In the genomic region with DNA sequence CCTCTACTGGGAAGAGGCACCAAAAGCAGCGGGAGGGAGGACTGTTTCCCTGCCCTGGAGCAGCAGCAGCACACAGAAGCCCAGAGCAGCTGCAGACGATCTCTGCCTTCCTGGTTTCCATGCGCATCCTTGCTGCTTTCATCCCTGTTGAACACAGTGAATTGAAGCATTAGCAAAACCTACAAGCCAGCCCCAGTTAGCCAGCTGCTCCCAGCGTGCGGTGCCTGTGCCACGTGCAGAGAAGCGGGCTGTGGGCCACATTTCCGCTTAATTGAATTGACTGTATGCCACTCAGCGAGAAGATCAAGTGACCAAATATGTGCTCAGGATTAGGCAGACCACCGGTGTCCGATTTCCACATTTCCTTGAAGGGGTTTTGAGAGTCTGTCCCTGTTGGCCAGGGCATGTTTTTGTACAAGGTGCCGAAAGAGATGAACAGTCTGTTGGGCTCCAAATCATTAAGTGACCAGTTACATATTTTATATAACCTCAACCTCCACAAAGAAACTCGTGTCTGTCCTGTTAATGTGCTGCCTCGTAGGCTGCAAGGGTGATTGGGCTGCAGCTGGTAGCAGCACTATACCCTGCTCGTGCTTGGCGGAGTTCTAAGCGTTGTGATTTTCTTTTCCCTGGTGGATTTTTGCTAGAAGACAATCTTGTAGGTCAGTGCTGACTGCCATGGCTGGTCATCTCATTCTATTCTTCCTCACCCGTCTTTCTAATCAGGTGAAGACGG, we compare ENCODE assay signal across 9 mouse cellular contexts.
DNase-seq lines count a peak whose midpoint lies in the region; ATAC-seq and TF ChIP-seq lines count a peak whose summit lies in the region.
"Had no signal": no experiment of that assay in that cellular context is flagged by ENCODE, and none has a peak within 500 bp of the region (broad histone marks: within the 10 kb centered on the region; RNA-seq: fewer than 3 reads in every experiment).

No protein-coding gene starts in this region.

- no peak overlapping the region for H3K4me2 ChIP-seq in forebrain, postnatal 0 days (ENCODE audit: low read depth)
- no peak overlapping the region for H3K4me2 ChIP-seq in midbrain, postnatal 0 days (ENCODE audit: low read depth, low read length, poor library complexity, severe bottlenecking)

- 36% methylated on average over 19 of the region's 19 CpGs for WGBS in forebrain, postnatal 0 days
- 39% methylated on average over 19 of the region's 19 CpGs for WGBS in midbrain, postnatal 0 days

- no peak for TF ChIP-seq CTCF in forebrain, postnatal 0 days (IDR thresholded peaks at IDR 0.05; ENCODE audit: low read depth)
- no peak for TF ChIP-seq CTCF in midbrain, postnatal 0 days (IDR thresholded peaks at IDR 0.05)

- peak; percentile 88 for ATAC-seq in forebrain, postnatal 0 days
- ATAC-seq in midbrain, postnatal 0 days (ENCODE audit: low FRiP score): no peak

- H3K9me3 ChIP-seq in forebrain, postnatal 0 days (ENCODE audit: low read length): no peaks in the 10 kb centered on the region
- H3K9me3 ChIP-seq in midbrain, postnatal 0 days (ENCODE audit: low read length): no peaks in the 10 kb centered on the region
- H3K9me3 ChIP-seq: megakaryocyte, embryonic 14.5 days had no signal

- no peak overlapping the region for H3K4me3 ChIP-seq in forebrain, postnatal 0 days (ENCODE audit: low read depth, low read length)
- no peak overlapping the region for H3K4me3 ChIP-seq in midbrain, postnatal 0 days (ENCODE audit: low read depth, low read length)
- H3K4me3 ChIP-seq: megakaryocyte, embryonic 14.5 days had no signal

- H3K36me3 ChIP-seq in forebrain, postnatal 0 days (ENCODE audit: insufficient read depth): peaks cover 4% of the 10 kb centered on the region
- 0 out of 2 replicates have a peak, but pooled peaks cover under 1% of the 10 kb centered on the region for H3K36me3 ChIP-seq in midbrain, postnatal 0 days (ENCODE audit: insufficient read depth, low read length)

- H3K27ac ChIP-seq in forebrain, postnatal 0 days (ENCODE audit: low read depth, low read length): no peak overlapping the region
- H3K27ac ChIP-seq in midbrain, postnatal 0 days (ENCODE audit: low read depth, low read length): no peak overlapping the region

- H3K4me1 ChIP-seq in forebrain, postnatal 0 days (ENCODE audit: insufficient read depth): no peaks in the 10 kb centered on the region
- no peaks in the 10 kb centered on the region for H3K4me1 ChIP-seq in midbrain, postnatal 0 days (ENCODE audit: insufficient read depth, low read length)
- H3K4me1 ChIP-seq: megakaryocyte, embryonic 14.5 days had no signal

- H3K27me3 ChIP-seq in forebrain, postnatal 0 days (ENCODE audit: insufficient read depth, low read length): no peaks in the 10 kb centered on the region
- no peaks in the 10 kb centered on the region for H3K27me3 ChIP-seq in midbrain, postnatal 0 days (ENCODE audit: insufficient read depth, low read length)
- H3K27me3 ChIP-seq: megakaryocyte, embryonic 14.5 days had no signal

- no peak overlapping the region for H3K9ac ChIP-seq in forebrain, postnatal 0 days
- H3K9ac ChIP-seq in midbrain, postnatal 0 days (replicated peaks; ENCODE audit: low read length, poor library complexity, severe bottlenecking): no peak overlapping the region

- DNase-seq in layer of hippocampus, postnatal 14 days (ENCODE audit: low spot score in 2 of 2): peak; percentile 51 to 52
- no peak for DNase-seq in layer of hippocampus, adult 9-11 months
- DNase-seq in cerebellum, postnatal 25 days: peak; percentile 57 to 70
- DNase-seq in forebrain, postnatal 0 days: peak; percentile 59
- DNase-seq in midbrain, postnatal 0 days (ENCODE audit: low spot score): peak; percentile 88
- DNase-seq in spleen, adult 12 weeks (ENCODE audit: low spot score): no peak
- DNase-seq in B cell, adult 2 months: no peak
- no peak for DNase-seq in kidney, postnatal 14 days

Comparison
In these comparisons a context has a peak if more than half of its experiments do, and no peak if none do; other contexts are left out.
1. DNase-seq: peak in layer of hippocampus, postnatal 14 days (2 of 2), cerebellum, postnatal 25 days (2 of 2), forebrain, postnatal 0 days (single experiment) and midbrain, postnatal 0 days (single experiment); none in layer of hippocampus, adult 9-11 months (single experiment), spleen, adult 12 weeks (single experiment), B cell, adult 2 months (0 of 2) and kidney, postnatal 14 days (single experiment).